Mouse (Mus musculus) Patski (cell line): ENCODE results near the gene Itih1. TPM values are rescaled to one million over a fixed set of nuclear protein-coding genes. Genes with fewer than 3 reads are reported as not detected.

Experiments used
- ATAC-seq: fragments of 100-300 bp; one replicate; pipeline ENCODE4 v1.8.0; 2021
- CTCF ChIA-PET: fragments of 350-600 bp; sonication (Branson Sonifier 250); formaldehyde crosslinking; loops from one replicate; lab custom pipeline; 2022; ENCODE audit warnings: inconsistent platforms; lab: Charles Lee
- POLR2A ChIA-PET: fragments of 350-600 bp; sonication (Branson Sonifier 250); formaldehyde crosslinking; loops from one replicate; lab custom pipeline; 2022; ENCODE audit warnings: antibody characterized with exemption, inconsistent platforms; lab: Charles Lee
- DNase-seq: peaks from one replicate; pipeline ENCODE4 v3.0.0-alpha.2; 2011; ENCODE audit warnings: low read depth, low spot score
- H3K27me3 ChIP-seq: fragments of 371-371 bp; one replicate; pipeline ENCODE4 v1.5.1; 2021
- CTCF ChIP-seq: fragments of 100-300 bp; IDR thresholded peaks from one replicate; pipeline ENCODE4 v1.5.1; 2021
- in situ Hi-C: fragments of 300-500 bp; cut with MboI; formaldehyde crosslinking; loops from 3 replicates; pipeline ENCODE4 v1.11.1; 2018; ENCODE audit warnings: low pct_unique_long_range_greater_than_20kb, mixed read lengths
- polyA plus RNA-seq: library from polyadenylated mRNA; unstranded; gene quantifications from one replicate; pipeline ENCODE4 v1.2.3, GENCODE M21; 2021

The Itih1 gene
- polyA plus RNA-seq, 1 experiment from 2014 or later, result 0.87 TPM

GRCm38 (mm10) chr14:30912641-30913040 lies 30.4 kb downstream of the Itih1 start:
- DNase-seq (no peak), ATAC-seq (no peak)
- ChIA-PET POLR2A (no interaction called here), CTCF (no interaction called here)
- H3K27me3 ChIP-seq, result no peaks in the 10 kb centered on the region
- in situ Hi-C loops, result no loop called here
- TF ChIP-seq CTCF, result no peak

DNA sequence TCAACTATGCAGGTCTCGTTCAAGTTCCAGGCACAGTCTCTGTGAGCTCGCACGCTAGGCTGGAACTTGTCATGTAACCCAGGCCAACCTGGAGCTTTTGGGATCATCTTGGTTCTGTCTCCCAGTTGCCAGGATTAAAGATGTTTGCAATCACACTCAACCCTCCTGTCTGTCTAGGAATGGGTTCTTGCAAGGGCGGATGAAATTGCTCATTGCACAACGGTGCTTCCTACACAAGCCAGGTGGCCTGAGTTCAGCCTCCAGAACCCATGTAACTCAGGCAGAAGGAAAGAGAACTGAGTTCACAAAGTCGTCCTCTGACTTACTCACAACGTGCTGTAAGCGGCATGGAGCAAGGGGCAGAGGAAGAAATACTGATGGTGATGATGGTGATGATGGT lies 31.9 kb downstream of the Itih1 start:
- ChIA-PET POLR2A (no interaction called here), CTCF (no interaction called here)
- no peak for TF ChIP-seq CTCF
- no peak for ATAC-seq
- in situ Hi-C loops, result no loop called here
- DNase-seq, result no peak
- no peaks in the 10 kb centered on the region for H3K27me3 ChIP-seq

- no peaks in the 10 kb centered on the region for H3K27me3 ChIP-seq
- DNase-seq (no peak), ATAC-seq (no peak)
- in situ Hi-C loops, result no loop called here
- ChIA-PET POLR2A (no interaction called here), CTCF (no interaction called here)
- TF ChIP-seq CTCF, result no peak
Observed at GRCm38 (mm10) chr14:30907814-30908265, 35.2 kb downstream of the Itih1 start.

GRCm38 (mm10) chr14:30906001-30906400 lies 37.1 kb downstream of the Itih1 start:
- no peak for TF ChIP-seq CTCF
- POLR2A ChIA-PET, result no interaction called here
- ATAC-seq, result no peak
- in situ Hi-C loops, result no loop called here
- CTCF ChIA-PET, result no interaction called here
- DNase-seq, result no peak
- H3K27me3 ChIP-seq, result no peaks in the 10 kb centered on the region

GRCm38 (mm10) chr14:30904307-30904706 lies 38.8 kb downstream of the Itih1 start:
- TF ChIP-seq CTCF, result no peak
- ChIA-PET CTCF (interaction anchor here (2.2 kb wide), 1 partner anchor 39 kb away, joined by 5 read pairs; the partner anchor contains the start of gene Itih1), POLR2A (no interaction called here)
- in situ Hi-C loops, result no loop called here
- DNase-seq, result peak; percentile 75
- no peaks in the 10 kb centered on the region for H3K27me3 ChIP-seq
- peak; percentile 84 for ATAC-seq

DNA sequence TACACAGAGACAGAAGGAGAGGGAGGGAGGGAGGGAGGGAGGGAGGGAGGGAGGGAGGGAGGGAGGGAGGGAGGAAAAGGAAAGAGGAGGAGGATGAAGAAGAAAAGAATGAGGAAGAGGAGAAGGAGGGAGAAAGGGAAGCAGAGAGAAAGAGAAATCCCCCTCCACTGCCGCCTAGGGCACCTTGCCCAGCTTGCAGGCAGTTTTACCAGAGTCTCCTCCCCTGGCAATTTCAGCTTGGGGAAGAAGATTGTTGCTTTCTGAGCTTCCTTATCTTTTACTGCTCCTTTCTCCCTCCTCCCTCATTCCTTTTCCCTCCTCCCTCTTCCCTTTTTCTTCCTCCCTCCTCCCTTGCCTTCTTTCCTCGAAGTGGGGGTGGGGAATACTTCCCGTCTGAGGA lies 40.1 kb downstream of the Itih1 start:
- ChIA-PET CTCF (interaction anchor here (2.2 kb wide), 1 partner anchor 41 kb away, joined by 5 read pairs; the partner anchor contains the start of gene Itih1), POLR2A (no interaction called here)
- no peak for DNase-seq
- H3K27me3 ChIP-seq, result no peaks in the 10 kb centered on the region
- no peak for ATAC-seq
- no peak for TF ChIP-seq CTCF
- in situ Hi-C loops, result no loop called here

GRCm38 (mm10) chr14:30902628-30903027 lies 40.5 kb downstream of the Itih1 start:
- ChIA-PET POLR2A (no interaction called here), CTCF (interaction anchor here (2.2 kb wide), 1 partner anchor 41 kb away, joined by 5 read pairs; the partner anchor contains the start of gene Itih1)
- in situ Hi-C loops, result no loop called here
- ATAC-seq (no peak), DNase-seq (no peak)
- no peaks in the 10 kb centered on the region for H3K27me3 ChIP-seq
- TF ChIP-seq CTCF, result no peak

DNA sequence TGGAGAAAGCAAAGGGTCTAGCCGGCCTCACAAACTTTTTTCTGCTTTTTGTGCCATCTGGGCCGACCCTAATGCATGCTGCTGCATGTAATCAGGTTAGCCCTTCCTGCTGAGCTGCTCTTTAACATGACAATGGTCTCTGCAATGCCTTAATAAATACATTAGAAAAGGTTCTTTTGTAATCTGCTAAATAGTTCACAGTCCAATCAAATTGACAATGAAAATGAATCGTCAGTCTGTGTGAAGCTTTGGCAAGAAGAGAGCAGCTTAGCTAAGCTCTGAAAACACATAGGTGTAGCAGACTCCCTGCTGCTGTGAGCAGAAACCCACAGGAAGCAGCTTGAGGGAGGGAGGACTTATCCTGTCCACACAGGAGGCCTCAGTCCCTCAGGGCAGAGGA lies 43.1 kb downstream of the Itih1 start:
- in situ Hi-C loops, result no loop called here
- CTCF ChIA-PET, result interaction anchor here (1.4 kb wide), 1 partner anchor 11 kb away, joined by 3 read pairs; no protein-coding TSS in a partner anchor
- POLR2A ChIA-PET, result no interaction called here

GRCm38 (mm10) chr14:30888271-30888732 lies 54.8 kb downstream of the Itih1 start:
- ATAC-seq, result peak; percentile 41
- ChIA-PET POLR2A (no interaction called here), CTCF (interaction anchor here (1.1 to 2.5 kb wide), 3 partner anchors 10 to 55 kb away, joined by 3 to 6 read pairs (median 3); partner anchors contain the start of gene Itih1)
- in situ Hi-C loops, result no loop called here
- TF ChIP-seq CTCF, result no peak
- no peak for DNase-seq
- no peaks in the 10 kb centered on the region for H3K27me3 ChIP-seq

More for the DNA sequence above, 43.1 kb downstream of the Itih1 start:
- DNase-seq (no peak), ATAC-seq (no peak)
- no peak for TF ChIP-seq CTCF
- H3K27me3 ChIP-seq, result no peaks in the 10 kb centered on the region

- no peak for ATAC-seq
- ChIA-PET CTCF (no interaction called here), POLR2A (no interaction called here)
- no peak for DNase-seq
- in situ Hi-C loops, result no loop called here
- TF ChIP-seq CTCF, result no peak
- no peaks in the 10 kb centered on the region for H3K27me3 ChIP-seq
Observed at GRCm38 (mm10) chr14:30886204-30886603, 56.9 kb downstream of the Itih1 start, which contains the start of gene Itih4. Gene Itih4, plus strand, starts transcription at chr14:30886476.

DNA sequence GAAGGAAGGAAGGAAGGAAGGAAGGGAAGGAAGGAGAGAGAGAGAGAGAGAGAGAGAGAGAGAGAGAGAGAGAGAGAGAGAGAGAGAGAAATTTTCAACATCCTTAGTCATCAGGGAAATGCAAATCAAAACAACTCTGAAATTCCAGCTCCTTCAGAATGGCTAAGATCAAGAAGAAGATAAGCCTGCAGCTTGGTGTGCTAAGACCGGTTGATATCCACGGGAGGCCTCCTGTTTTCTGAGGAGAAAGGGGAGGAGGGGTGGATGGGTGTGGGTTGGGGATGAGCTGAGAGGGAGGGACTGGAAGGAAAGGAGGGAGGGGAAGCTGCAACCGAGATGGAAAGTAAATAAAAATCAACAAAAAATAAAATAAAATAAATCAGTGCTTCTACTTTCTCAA lies 57.8 kb downstream of the Itih1 start:
- in situ Hi-C loops, result no loop called here

More for the DNA sequence above, 57.8 kb downstream of the Itih1 start:
- ATAC-seq, result no peak
- CTCF ChIA-PET, result no interaction called here
- POLR2A ChIA-PET, result no interaction called here
- TF ChIP-seq CTCF, result no peak
- H3K27me3 ChIP-seq, result no peaks in the 10 kb centered on the region
- no peak for DNase-seq
